Mouse (Mus musculus) lung, postnatal 0 days (tissue): Measurements from ENCODE around the gene Ly6g6f. TPM values are rescaled to one million over a fixed set of nuclear protein-coding genes. Genes with fewer than 3 reads are reported as not detected.
A peak's percentile ranks its signal among the peaks of the same experiment; 100 is the strongest.
"Not testable (repeated sequence)": the region's sequence is repeated elsewhere in the genome, so short reads cannot be mapped to it uniquely, and the experiment has no call there.

Experiments used
- ATAC-seq: fragments of 200-750 bp; cut with Nextera tagmentation; 2 replicates; pipeline ENCODE4 v1.8.0; 2017; ENCODE audit warnings: moderate library complexity
- DNase-seq: peaks from one replicate; pipeline ENCODE4 v3.0.0-alpha.2; 2016; ENCODE audit warnings: low spot score
- H3K27ac ChIP-seq: fragments of 300-500 bp; sonication (generic); 2 replicates; pipeline ENCODE4 v1.5.1; 2014; ENCODE audit warnings: antibody characterized with exemption, mild to moderate bottlenecking, low read length, mixed read lengths
- H3K27me3 ChIP-seq: fragments of 300-500 bp; sonication (generic); replicated peaks from 2 replicates; pipeline ENCODE4 v1.6.1; 2014; ENCODE audit warnings: low read length, mixed read lengths; ENCODE audit not compliant: insufficient read depth
- H3K36me3 ChIP-seq: fragments of 300-500 bp; sonication (generic); 2 replicates; pipeline ENCODE4 v1.6.1; 2014; ENCODE audit warnings: low read length, mixed read lengths; ENCODE audit not compliant: insufficient read depth
- H3K4me1 ChIP-seq: fragments of 300-500 bp; sonication (generic); 2 replicates; pipeline ENCODE4 v1.6.1; 2014; ENCODE audit warnings: antibody characterized with exemption, low read depth, low read length, mixed read lengths; ENCODE audit not compliant: insufficient read depth
- H3K4me2 ChIP-seq: fragments of 300-500 bp; sonication (generic); replicated peaks from 2 replicates; pipeline ENCODE4 v1.6.1; 2014; ENCODE audit warnings: low read depth, mild to moderate bottlenecking, low read length, moderate library complexity, mixed read lengths
- H3K4me3 ChIP-seq: fragments of 300-500 bp; sonication (generic); 2 replicates; pipeline ENCODE4 v1.5.1; 2014; ENCODE audit warnings: low read depth, low read length
- H3K9ac ChIP-seq: fragments of 300-500 bp; sonication (generic); replicated peaks from 2 replicates; pipeline ENCODE4 v1.6.1; 2014; ENCODE audit warnings: low read depth, mild to moderate bottlenecking
- H3K9me3 ChIP-seq: fragments of 300-500 bp; sonication (generic); 2 replicates; pipeline ENCODE4 v1.6.1; 2016; ENCODE audit warnings: low read length, mixed read lengths
- CTCF ChIP-seq: IDR thresholded peaks from 2 replicates; pipeline ENCODE4 v1.5.1; 2016; ENCODE audit warnings: antibody characterized with exemption, mild to moderate bottlenecking
- EP300 ChIP-seq: IDR thresholded peaks from 2 replicates; pipeline ENCODE4 v1.6.1; 2016; ENCODE audit warnings: antibody characterized with exemption, mild to moderate bottlenecking, control low read depth
- WGBS: fragments of 180-500 bp; shearing (Covaris S2); extraction: QIAGEN DNeasy Blood & Tissue Kit; methylation state at CpG from one replicate; pipeline ENCODE4 v1.1.7; 2014; 5-methylcytosine and 5-hydroxymethylcytosine counted together
- polyA plus RNA-seq: library from polyadenylated mRNA; unstranded; fragments of >200 nt; fragmentation: Nextera tagmentation; extraction: Ambion mirVana; gene quantifications from 2 replicates; pipeline ENCODE4 v1.2.1, GENCODE M21; 2015

Ly6g6f gene
- polyA plus RNA-seq, 1 experiment from 2014 or later = 0.74 TPM

DNA sequence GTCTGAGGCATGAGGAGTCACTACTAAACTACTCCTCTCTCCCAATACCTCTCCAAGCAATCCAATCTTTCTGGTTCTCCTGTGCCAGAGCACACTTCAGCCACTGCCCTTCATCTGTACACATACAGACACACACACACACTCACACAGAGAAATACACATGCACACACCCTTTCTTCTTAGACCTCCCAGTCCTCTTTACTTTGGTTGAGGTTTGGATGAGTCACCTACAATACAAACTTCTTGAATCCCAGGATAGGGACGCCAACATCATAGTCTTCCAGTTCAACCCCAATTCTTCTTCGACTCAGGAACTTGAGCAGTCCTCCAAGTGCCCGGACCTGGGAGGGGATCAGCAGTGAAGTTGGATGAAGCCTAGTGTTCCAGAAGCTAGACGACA, 41.6 kb downstream of the Ly6g6f start:
- TF ChIP-seq CTCF (no peak), EP300 (peak; percentile 31; the same call in 1 of the 2 replicates)
- DNase-seq (peak; percentile 51), ATAC-seq (no peak)
- Histone ChIP-seq H3K4me1 (peaks cover 20% of the 10 kb centered on the region; the same call in 1 of the 2 replicates), H3K4me2 (no peak overlapping the region), H3K4me3 (no peak overlapping the region), H3K9ac (no peak overlapping the region), H3K27ac (0 out of 2 replicates have a peak overlapping the region, but pooled peaks have one; percentile 4), H3K9me3 (no peaks in the 10 kb centered on the region), H3K27me3 (no peaks in the 10 kb centered on the region), H3K36me3 (no peaks in the 10 kb centered on the region)
- WGBS = 51% methylated on average over 4 of the region's 4 CpGs

GRCm38 (mm10) chr17:35039121-35039873, 46.1 kb downstream of the Ly6g6f start:
- DNase-seq (no peak), ATAC-seq (no peak)
- H3K27ac ChIP-seq = no peak overlapping the region
- TF ChIP-seq EP300 = no peak
- no peak for TF ChIP-seq CTCF
- no peak overlapping the region for H3K4me3 ChIP-seq
- no peak overlapping the region for H3K4me2 ChIP-seq
- 80% methylated on average over 11 of the region's 11 CpGs for WGBS
- H3K27me3 ChIP-seq = no peaks in the 10 kb centered on the region
- H3K36me3 ChIP-seq = no peaks in the 10 kb centered on the region
- H3K4me1 ChIP-seq = no peaks in the 10 kb centered on the region
- H3K9me3 ChIP-seq = no peaks in the 10 kb centered on the region
- no peak overlapping the region for H3K9ac ChIP-seq

DNA sequence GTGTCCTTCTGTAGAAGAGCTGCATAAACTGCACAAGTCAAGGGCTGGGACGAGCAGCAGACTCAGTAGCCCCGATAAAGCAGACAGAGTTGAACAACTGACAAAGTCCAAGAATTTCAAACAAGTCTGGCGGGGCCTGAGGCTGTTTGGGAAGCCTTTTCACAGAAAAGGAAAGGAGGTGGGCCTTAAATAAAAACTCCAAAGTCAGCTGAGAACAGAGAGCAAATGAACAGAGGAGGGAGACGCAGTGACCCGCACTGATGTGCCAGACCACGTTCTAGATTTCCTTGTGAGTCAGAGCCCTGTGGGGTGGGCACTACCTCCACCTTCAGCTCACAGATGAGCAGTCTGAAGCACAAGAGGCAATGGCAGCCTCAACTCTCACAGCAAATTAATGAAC, 50.5 kb downstream of the Ly6g6f start:
- WGBS = 64% methylated on average over 6 of the region's 6 CpGs
- Histone ChIP-seq H3K9ac (no peak overlapping the region), H3K4me2 (no peak overlapping the region), H3K27ac (no peak overlapping the region), H3K9me3 (no peaks in the 10 kb centered on the region), H3K4me1 (no peaks in the 10 kb centered on the region), H3K36me3 (no peaks in the 10 kb centered on the region), H3K27me3 (no peaks in the 10 kb centered on the region), H3K4me3 (no peak overlapping the region)
- ATAC-seq = no peak
- TF ChIP-seq CTCF (no peak), EP300 (no peak)
- no peak for DNase-seq

DNA sequence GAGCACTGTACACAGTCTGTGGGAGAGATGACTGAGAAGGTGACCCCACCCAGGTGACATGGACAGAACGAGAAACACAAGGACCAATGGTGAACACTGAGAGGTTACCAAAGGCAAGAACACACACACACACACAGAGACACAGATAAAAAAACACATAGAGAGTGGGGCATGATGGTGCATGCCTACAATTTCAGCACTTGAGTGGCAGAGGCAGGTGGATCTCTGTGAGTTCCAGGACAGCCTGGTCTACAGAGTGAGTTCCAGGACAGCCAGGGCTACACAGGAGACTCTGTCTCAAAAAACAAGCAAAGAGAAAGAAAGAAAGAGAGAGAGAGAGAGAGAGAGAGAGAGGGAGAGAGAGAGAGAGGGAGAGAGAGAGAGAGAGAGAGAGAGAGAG, 51.7 kb downstream of the Ly6g6f start:
- not testable (repeated sequence) for H3K27me3 ChIP-seq, H3K27ac ChIP-seq, H3K4me1 ChIP-seq, H3K36me3 ChIP-seq, H3K4me2 ChIP-seq, DNase-seq, H3K4me3 ChIP-seq, ATAC-seq, H3K9me3 ChIP-seq, H3K9ac ChIP-seq
- 76% methylated on average over 1 of the region's 1 CpGs for WGBS

DNA sequence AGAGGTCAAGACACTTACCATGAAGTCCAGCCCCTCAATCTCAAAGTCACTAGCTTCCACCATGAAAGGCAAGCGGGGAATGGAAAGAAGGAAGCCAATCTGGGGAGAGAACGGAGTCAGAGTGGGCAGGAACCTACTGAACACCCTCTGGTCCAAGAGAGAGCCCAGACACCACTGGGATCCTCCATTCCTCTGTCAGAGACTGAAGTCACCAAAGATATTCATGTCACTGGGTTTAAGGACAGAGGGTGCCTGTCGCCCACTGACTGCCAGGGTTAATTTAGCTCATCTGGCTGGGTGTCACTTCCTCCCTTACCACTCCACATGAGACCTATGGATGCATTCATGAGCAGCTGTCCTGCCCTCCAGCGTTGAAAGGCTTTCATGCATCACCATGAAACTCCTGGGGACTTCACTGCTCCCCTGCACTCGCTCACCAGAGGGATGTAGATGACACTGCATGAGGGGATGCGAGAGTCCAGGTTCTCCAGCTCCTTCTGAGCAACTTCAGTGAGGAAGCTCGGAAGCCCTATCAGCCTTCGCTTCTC, 53.0 kb downstream of the Ly6g6f start:
- 0 out of 2 replicates have a peak, but pooled peaks have one; percentile 22 for TF ChIP-seq CTCF
- TF ChIP-seq EP300 = no peak
- no peak for DNase-seq
- H3K4me2 ChIP-seq = no peak overlapping the region
- WGBS = 63% methylated on average over 8 of the region's 8 CpGs
- no peaks in the 10 kb centered on the region for H3K27me3 ChIP-seq
- H3K36me3 ChIP-seq = no peaks in the 10 kb centered on the region
- no peak overlapping the region for H3K4me3 ChIP-seq
- no peak for ATAC-seq
- no peak overlapping the region for H3K9ac ChIP-seq
- H3K27ac ChIP-seq = no peak overlapping the region
- no peaks in the 10 kb centered on the region for H3K4me1 ChIP-seq
- H3K9me3 ChIP-seq = no peaks in the 10 kb centered on the region

- TF ChIP-seq CTCF (no peak), EP300 (no peak)
- ATAC-seq (no peak), DNase-seq (no peak)
- Histone ChIP-seq H3K27me3 (no peaks in the 10 kb centered on the region), H3K4me1 (no peaks in the 10 kb centered on the region), H3K4me2 (no peak overlapping the region), H3K9me3 (no peaks in the 10 kb centered on the region), H3K4me3 (no peak overlapping the region), H3K9ac (no peak overlapping the region), H3K27ac (no peak overlapping the region), H3K36me3 (no peaks in the 10 kb centered on the region)
- WGBS = 81% methylated on average over 7 of the region's 7 CpGs
Observed at GRCm38 (mm10) chr17:35031880-35032279, 53.5 kb downstream of the Ly6g6f start.
